Mouse (Mus musculus) small intestine, adult 2 months (tissue): ENCODE measurements around the gene Iqgap3. TPM values are rescaled to one million over a fixed set of nuclear protein-coding genes. Genes with fewer than 3 reads are reported as not detected.

Experiments used
- H3K27ac ChIP-seq: fragments of 200-500 bp; 2 replicates; pipeline ENCODE4 v1.5.1; 2012; ENCODE audit warnings: low read depth, low read length, control low read depth, inconsistent platforms; ENCODE audit not compliant: insufficient read depth
- H3K27me3 ChIP-seq: fragments of 200-500 bp; 2 replicates; pipeline ENCODE4 v1.6.1; 2012; ENCODE audit warnings: mild to moderate bottlenecking, moderate library complexity, low read length, inconsistent platforms; ENCODE audit not compliant: control insufficient read depth, insufficient read depth
- H3K36me3 ChIP-seq: fragments of 200-500 bp; 2 replicates; pipeline ENCODE4 v1.6.1; 2012; ENCODE audit warnings: mild to moderate bottlenecking, low read length, control low read depth, inconsistent platforms; ENCODE audit not compliant: control insufficient read depth, insufficient read depth
- H3K4me1 ChIP-seq: fragments of 200-500 bp; 2 replicates; pipeline ENCODE4 v1.6.1; 2012; ENCODE audit warnings: low read length, inconsistent platforms, mixed read lengths; ENCODE audit not compliant: control insufficient read depth, insufficient read depth, insufficient read length
- H3K4me3 ChIP-seq: fragments of 200-500 bp; 2 replicates; pipeline ENCODE4 v1.5.1; 2012; ENCODE audit warnings: low read depth, mild to moderate bottlenecking, control low read depth, inconsistent platforms, low read length, moderate library complexity
- CTCF ChIP-seq: fragments of 200-500 bp; IDR thresholded peaks from 2 replicates; pipeline ENCODE4 v1.5.1; 2012; ENCODE audit warnings: low read depth, mild to moderate bottlenecking, control low read depth, inconsistent platforms, low read length, moderate library complexity, mixed read lengths; ENCODE audit not compliant: insufficient replicate concordance, insufficient read length; ENCODE audit errors: extremely low read depth
- POLR2A ChIP-seq: fragments of 200-500 bp; IDR thresholded peaks from 2 replicates; pipeline ENCODE4 v1.6.1; 2012; ENCODE audit warnings: low read depth, mild to moderate bottlenecking, control low read depth, inconsistent platforms, low read length, moderate library complexity
- WGBS: fragments of 180-500 bp; shearing (Covaris S2); methylation state at CpG from one replicate; pipeline ENCODE4 v1.1.7; 2018; 5-methylcytosine and 5-hydroxymethylcytosine counted together
- polyA plus RNA-seq: library from polyadenylated mRNA; depleted of rRNA; stranded (reverse); fragments of >200 nt; gene quantifications from 2 replicates; pipeline ENCODE4 v1.2.3, GENCODE M21; 2012

Gene Iqgap3
- polyA plus RNA-seq, 1 experiment, result 14.6 TPM

GRCm38 (mm10) chr3:88150999-88151364 is 69.2 kb downstream of the Iqgap3 start:
- TF ChIP-seq CTCF (no peak), POLR2A (no peak)
- Histone ChIP-seq H3K36me3 (peaks cover 4% of the 10 kb centered on the region; the same call in 1 of the 2 replicates), H3K27ac (peak overlapping the region; percentile 35), H3K4me3 (no peak overlapping the region), H3K4me1 (peaks cover 61% of the 10 kb centered on the region), H3K27me3 (no peaks in the 10 kb centered on the region)
- WGBS, result 62% methylated on average over 3 of the region's 3 CpGs

GRCm38 (mm10) chr3:88152056-88152455 is 70.3 kb downstream of the Iqgap3 start:
- 89% methylated on average over 3 of the region's 3 CpGs for WGBS
- peaks cover 50% of the 10 kb centered on the region for H3K4me1 ChIP-seq
- peaks cover 11% of the 10 kb centered on the region; the same call in 1 of the 2 replicates for H3K36me3 ChIP-seq
- no peak overlapping the region for H3K4me3 ChIP-seq
- TF ChIP-seq CTCF, result no peak
- TF ChIP-seq POLR2A, result no peak
- no peaks in the 10 kb centered on the region for H3K27me3 ChIP-seq
- H3K27ac ChIP-seq, result no peak overlapping the region

GRCm38 (mm10) chr3:88153290-88154011 is 71.7 kb downstream of the Iqgap3 start:
- no peak for TF ChIP-seq POLR2A
- no peak for TF ChIP-seq CTCF
- H3K4me3 ChIP-seq, result no peak overlapping the region
- no peak overlapping the region for H3K27ac ChIP-seq
- WGBS, result 76% methylated on average over 3 of the region's 3 CpGs
- H3K27me3 ChIP-seq, result no peaks in the 10 kb centered on the region
- peaks cover 21% of the 10 kb centered on the region for H3K36me3 ChIP-seq
- peaks cover 37% of the 10 kb centered on the region for H3K4me1 ChIP-seq

- Histone ChIP-seq H3K4me1 (peaks cover 30% of the 10 kb centered on the region), H3K36me3 (peaks cover 29% of the 10 kb centered on the region), H3K27ac (no peak overlapping the region), H3K4me3 (no peak overlapping the region), H3K27me3 (no peaks in the 10 kb centered on the region)
- TF ChIP-seq POLR2A (no peak), CTCF (no peak)
- WGBS, result 34% methylated on average over 2 of the region's 2 CpGs
Observed at GRCm38 (mm10) chr3:88154236-88154635, 72.5 kb downstream of the Iqgap3 start.

GRCm38 (mm10) chr3:88156817-88157216 is 75.0 kb downstream of the Iqgap3 start:
- H3K27ac ChIP-seq, result no peak overlapping the region
- H3K36me3 ChIP-seq, result peaks cover 53% of the 10 kb centered on the region
- peaks cover 6% of the 10 kb centered on the region; the same call in 1 of the 2 replicates for H3K4me1 ChIP-seq
- H3K27me3 ChIP-seq, result no peaks in the 10 kb centered on the region
- H3K4me3 ChIP-seq, result no peak overlapping the region
- TF ChIP-seq POLR2A (no peak), CTCF (no peak)

DNA sequence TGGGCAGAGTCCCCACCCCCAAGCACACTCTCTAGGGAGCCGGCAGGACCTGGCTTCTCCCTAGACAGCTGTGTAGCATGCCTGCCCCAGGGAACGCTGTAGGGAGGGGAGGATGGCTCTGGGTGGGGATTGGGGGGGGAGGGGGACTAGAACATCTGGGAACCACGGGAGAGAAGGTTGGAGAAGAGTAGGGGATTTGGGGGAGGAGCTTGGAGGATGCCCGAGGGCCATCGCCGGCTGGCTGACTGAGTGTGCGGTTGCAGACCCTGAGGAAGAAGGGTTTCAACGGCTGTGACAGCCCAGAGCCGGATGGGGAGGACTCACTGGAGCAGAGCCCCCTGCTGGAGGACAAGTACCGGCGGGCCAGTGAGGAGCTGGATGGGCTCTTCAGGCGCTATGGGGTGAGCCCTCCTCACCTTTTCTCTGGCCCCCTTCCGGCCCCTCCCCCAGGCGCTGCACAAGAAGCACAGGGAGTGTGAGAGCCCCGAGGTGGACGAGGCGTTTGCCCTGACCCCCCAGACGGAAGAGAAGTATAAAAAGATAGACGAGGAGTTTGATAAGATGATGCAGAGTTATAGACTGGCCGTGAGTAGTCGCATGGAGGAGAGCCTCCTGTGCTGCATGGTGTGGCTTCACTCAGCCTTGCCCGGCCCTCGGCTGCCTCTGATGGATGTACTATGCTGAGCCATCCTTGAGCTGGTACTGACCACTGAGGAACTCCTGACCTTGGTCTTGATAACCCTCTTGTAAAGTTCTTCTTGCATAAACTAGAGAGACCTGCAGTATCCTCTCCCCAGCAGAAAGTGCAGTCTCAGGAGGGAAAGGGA is 76.2 kb downstream of the Iqgap3 start:
- H3K27ac ChIP-seq, result no peak overlapping the region
- no peaks in the 10 kb centered on the region for H3K27me3 ChIP-seq
- H3K4me1 ChIP-seq, result 0 out of 2 replicates have a peak, but pooled peaks cover under 1% of the 10 kb centered on the region
- TF ChIP-seq CTCF (peak; percentile 42; the same call in 1 of the 2 replicates), POLR2A (no peak)
- peaks cover 65% of the 10 kb centered on the region for H3K36me3 ChIP-seq
- 55% methylated on average over 23 of the region's 23 CpGs for WGBS
- no peak overlapping the region for H3K4me3 ChIP-seq

DNA sequence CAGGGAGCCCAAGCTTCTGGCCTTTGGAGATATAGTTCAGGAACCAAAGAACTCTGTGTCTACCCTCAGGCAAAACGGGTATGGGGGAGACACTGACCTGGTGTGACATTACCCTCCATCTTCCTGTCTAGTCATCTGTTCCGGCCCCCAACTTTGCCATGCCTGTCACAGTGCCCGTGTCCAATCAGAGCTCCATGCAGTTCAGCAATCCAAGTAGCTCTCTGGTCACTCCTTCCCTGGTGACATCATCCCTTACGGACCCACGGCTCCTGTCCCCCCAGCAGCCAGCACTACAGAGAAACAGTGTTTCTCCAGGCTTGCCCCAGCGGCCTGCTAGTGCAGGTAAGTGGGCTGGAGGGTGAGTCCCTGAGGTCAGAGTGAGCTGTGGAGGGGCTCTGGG is 77.2 kb downstream of the Iqgap3 start:
- H3K27ac ChIP-seq, result no peak overlapping the region
- H3K36me3 ChIP-seq, result peaks cover 73% of the 10 kb centered on the region
- no peaks in the 10 kb centered on the region for H3K27me3 ChIP-seq
- no peaks in the 10 kb centered on the region for H3K4me1 ChIP-seq
- no peak overlapping the region for H3K4me3 ChIP-seq
- TF ChIP-seq CTCF, result no peak
- no peak for TF ChIP-seq POLR2A
- 90% methylated on average over 6 of the region's 6 CpGs for WGBS

DNA sequence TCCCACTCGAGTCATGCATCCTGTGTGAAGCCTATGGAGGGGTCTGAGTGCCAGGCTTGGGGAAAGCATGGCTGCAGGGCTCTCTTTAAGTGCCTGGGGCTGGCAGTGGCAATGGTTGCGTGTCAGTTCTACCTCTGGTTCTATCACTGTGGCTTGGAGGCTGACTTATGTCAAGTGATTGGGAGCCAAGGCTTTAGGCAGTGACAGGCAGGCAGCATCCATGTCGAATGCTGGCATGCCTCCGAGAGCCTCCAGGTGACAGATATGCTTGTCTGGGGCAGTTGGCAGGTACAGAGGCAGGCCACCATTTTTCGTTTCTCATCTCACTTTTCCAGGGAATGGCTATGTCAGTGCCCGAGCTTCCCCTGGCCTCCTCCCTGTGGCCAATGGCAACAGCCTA is 79.1 kb downstream of the Iqgap3 start:
- 78% methylated on average over 6 of the region's 6 CpGs for WGBS
- Histone ChIP-seq H3K27ac (no peak overlapping the region), H3K36me3 (peaks cover 85% of the 10 kb centered on the region), H3K27me3 (no peaks in the 10 kb centered on the region), H3K4me1 (no peaks in the 10 kb centered on the region), H3K4me3 (no peak overlapping the region)
- TF ChIP-seq CTCF (no peak), POLR2A (no peak)
